Mouse (Mus musculus) kidney, embryonic 14.5 days (tissue): ENCODE results near the gene H2-Aa. TPM values are rescaled to one million over a fixed set of nuclear protein-coding genes. Genes with fewer than 3 reads are reported as not detected.

Experiments used
- ATAC-seq: fragments of 200-750 bp; cut with Nextera tagmentation; 2 replicates; pipeline ENCODE4 v1.8.0; 2017; ENCODE audit warnings: moderate number of reproducible peaks, mild to moderate bottlenecking, moderate TSS enrichment, moderate library complexity; ENCODE audit not compliant: low FRiP score, low TSS enrichment
- H3K27ac ChIP-seq: fragments of 300-500 bp; sonication (generic); 2 replicates; pipeline ENCODE4 v1.5.1; 2014; ENCODE audit warnings: low read depth, mild to moderate bottlenecking, low read length, moderate library complexity, mixed read lengths
- H3K27me3 ChIP-seq: fragments of 300-500 bp; sonication (generic); 2 replicates; pipeline ENCODE4 v1.6.1; 2014; ENCODE audit warnings: mild to moderate bottlenecking, low read length; ENCODE audit not compliant: control insufficient read depth, insufficient read depth
- H3K36me3 ChIP-seq: fragments of 300-500 bp; sonication (generic); 2 replicates; pipeline ENCODE4 v1.6.1; 2014; ENCODE audit warnings: low read length, mixed read lengths; ENCODE audit not compliant: control insufficient read depth, insufficient read depth
- H3K4me1 ChIP-seq: fragments of 300-500 bp; sonication (generic); 2 replicates; pipeline ENCODE4 v1.6.1; 2014; ENCODE audit warnings: low read length, mixed read lengths; ENCODE audit not compliant: control insufficient read depth, insufficient read depth
- H3K4me2 ChIP-seq: fragments of 300-500 bp; sonication (generic); replicated peaks from 2 replicates; pipeline ENCODE4 v1.6.1; 2014; ENCODE audit warnings: low read depth, mild to moderate bottlenecking, low read length
- H3K4me3 ChIP-seq: fragments of 300-500 bp; sonication (generic); 2 replicates; pipeline ENCODE4 v1.5.1; 2014; ENCODE audit warnings: mild to moderate bottlenecking, low read length
- H3K9ac ChIP-seq: fragments of 300-500 bp; sonication (generic); 2 replicates; pipeline ENCODE4 v1.6.1; 2014; ENCODE audit warnings: low read depth, mild to moderate bottlenecking, low read length, moderate library complexity
- H3K9me3 ChIP-seq: fragments of 300-500 bp; sonication (generic); 2 replicates; pipeline ENCODE4 v1.6.1; 2016; ENCODE audit warnings: low read length; ENCODE audit not compliant: control insufficient read depth
- WGBS: fragments of 180-500 bp; shearing (Covaris S2); extraction: QIAGEN DNeasy Blood & Tissue Kit; methylation state at CpG from one replicate; pipeline ENCODE4 v1.1.7; 2014; 5-methylcytosine and 5-hydroxymethylcytosine counted together
- polyA plus RNA-seq: library from polyadenylated mRNA; unstranded; fragments of >200 nt; fragmentation: Nextera tagmentation; extraction: Ambion mirVana; gene quantifications from 2 replicates; pipeline ENCODE4 v1.2.1, GENCODE M21; 2014

Gene H2-Aa
- polyA plus RNA-seq, 1 experiment from 2014 or later, result 2.7 TPM

- Histone ChIP-seq H3K4me3 (no peak overlapping the region), H3K9ac (no peak overlapping the region), H3K36me3 (no peaks in the 10 kb centered on the region), H3K27ac (no peak overlapping the region), H3K27me3 (no peaks in the 10 kb centered on the region), H3K4me2 (no peak overlapping the region), H3K9me3 (no peaks in the 10 kb centered on the region), H3K4me1 (no peaks in the 10 kb centered on the region)
- ATAC-seq, result no peak
- 64% methylated on average over 4 of the region's 4 CpGs for WGBS
These were observed 6.6 kb upstream of the H2-Aa start for GRCm38 (mm10) chr17:34294249-34294648.

- Histone ChIP-seq H3K4me1 (no peaks in the 10 kb centered on the region), H3K36me3 (no peaks in the 10 kb centered on the region), H3K4me3 (no peak overlapping the region), H3K9ac (no peak overlapping the region), H3K27ac (no peak overlapping the region), H3K9me3 (no peaks in the 10 kb centered on the region), H3K27me3 (no peaks in the 10 kb centered on the region), H3K4me2 (no peak overlapping the region)
- no peak for ATAC-seq
- WGBS, result 49% methylated on average over 2 of the region's 2 CpGs
These were observed 5.9 kb upstream of the H2-Aa start for GRCm38 (mm10) chr17:34293533-34293932.

- H3K4me2 ChIP-seq, result no peak overlapping the region
- no peak overlapping the region for H3K4me3 ChIP-seq
- no peak for ATAC-seq
- no peaks in the 10 kb centered on the region for H3K36me3 ChIP-seq
- no peak overlapping the region for H3K27ac ChIP-seq
- H3K9me3 ChIP-seq, result no peaks in the 10 kb centered on the region
- H3K4me1 ChIP-seq, result no peaks in the 10 kb centered on the region
- no peaks in the 10 kb centered on the region for H3K27me3 ChIP-seq
- 91% methylated on average over 4 of the region's 4 CpGs for WGBS
- H3K9ac ChIP-seq, result no peak overlapping the region
These were observed 4.9 kb upstream of the H2-Aa start for GRCm38 (mm10) chr17:34292570-34292969.

GRCm38 (mm10) chr17:34291609-34292008 lies 4.0 kb upstream of the H2-Aa start:
- no peaks in the 10 kb centered on the region for H3K9me3 ChIP-seq
- H3K4me3 ChIP-seq, result no peak overlapping the region
- H3K4me2 ChIP-seq, result no peak overlapping the region
- WGBS, result 14% methylated on average over 8 of the region's 8 CpGs
- no peaks in the 10 kb centered on the region for H3K36me3 ChIP-seq
- H3K4me1 ChIP-seq, result no peaks in the 10 kb centered on the region
- no peaks in the 10 kb centered on the region for H3K27me3 ChIP-seq
- no peak overlapping the region for H3K27ac ChIP-seq
- peak; percentile 81 for ATAC-seq
- H3K9ac ChIP-seq, result no peak overlapping the region

- Histone ChIP-seq H3K4me2 (no peak overlapping the region), H3K27me3 (no peaks in the 10 kb centered on the region), H3K9me3 (no peaks in the 10 kb centered on the region), H3K4me1 (no peaks in the 10 kb centered on the region), H3K36me3 (no peaks in the 10 kb centered on the region), H3K27ac (no peak overlapping the region), H3K4me3 (no peak overlapping the region), H3K9ac (no peak overlapping the region)
- ATAC-seq, result no peak
- 74% methylated on average over 3 of the region's 3 CpGs for WGBS
These were observed 508 bp upstream of the H2-Aa start for GRCm38 (mm10) chr17:34288131-34288530.

GRCm38 (mm10) chr17:34286999-34287398 lies 624 bp downstream of the H2-Aa start:
- Histone ChIP-seq H3K36me3 (no peaks in the 10 kb centered on the region), H3K4me1 (no peaks in the 10 kb centered on the region), H3K9me3 (no peaks in the 10 kb centered on the region), H3K27me3 (no peaks in the 10 kb centered on the region), H3K4me2 (no peak overlapping the region), H3K9ac (no peak overlapping the region), H3K27ac (no peak overlapping the region), H3K4me3 (no peak overlapping the region)
- 65% methylated on average over 6 of the region's 6 CpGs for WGBS
- no peak for ATAC-seq

GRCm38 (mm10) chr17:34286501-34286900 lies 1.1 kb downstream of the H2-Aa start:
- H3K27me3 ChIP-seq, result no peaks in the 10 kb centered on the region
- H3K9me3 ChIP-seq, result no peaks in the 10 kb centered on the region
- no peak overlapping the region for H3K4me2 ChIP-seq
- no peaks in the 10 kb centered on the region for H3K36me3 ChIP-seq
- H3K4me1 ChIP-seq, result no peaks in the 10 kb centered on the region
- ATAC-seq, result no peak
- no peak overlapping the region for H3K27ac ChIP-seq
- H3K4me3 ChIP-seq, result no peak overlapping the region
- WGBS, result 83% methylated on average over 5 of the region's 5 CpGs
- H3K9ac ChIP-seq, result no peak overlapping the region

- no peak for ATAC-seq
These were observed 1.8 kb downstream of the H2-Aa start for GRCm38 (mm10) chr17:34285848-34286247.

GRCm38 (mm10) chr17:34285371-34285770 lies 2.3 kb downstream of the H2-Aa start:
- ATAC-seq, result no peak
- Histone ChIP-seq H3K27me3 (no peaks in the 10 kb centered on the region), H3K4me1 (no peaks in the 10 kb centered on the region), H3K27ac (no peak overlapping the region), H3K9ac (no peak overlapping the region), H3K4me2 (no peak overlapping the region), H3K9me3 (no peaks in the 10 kb centered on the region), H3K4me3 (no peak overlapping the region), H3K36me3 (no peaks in the 10 kb centered on the region)
- 72% methylated on average over 4 of the region's 4 CpGs for WGBS

More at GRCm38 (mm10) chr17:34285848-34286247, 1.8 kb downstream of the H2-Aa start:
- H3K27ac ChIP-seq, result no peak overlapping the region
- H3K9ac ChIP-seq, result no peak overlapping the region
- no peaks in the 10 kb centered on the region for H3K9me3 ChIP-seq
- H3K27me3 ChIP-seq, result no peaks in the 10 kb centered on the region
- WGBS, result 39% methylated on average over 4 of the region's 4 CpGs
- no peak overlapping the region for H3K4me2 ChIP-seq
- no peaks in the 10 kb centered on the region for H3K36me3 ChIP-seq
- no peaks in the 10 kb centered on the region for H3K4me1 ChIP-seq
- H3K4me3 ChIP-seq, result no peak overlapping the region
